Mouse (Mus musculus) embryonic facial prominence, embryonic 14.5 days (tissue): ENCODE results near the gene Srarp. TPM values are rescaled to one million over a fixed set of nuclear protein-coding genes. Genes with fewer than 3 reads are reported as not detected.

Source experiments
- ATAC-seq: fragments of 200-750 bp; cut with Nextera tagmentation; 2 replicates; pipeline ENCODE4 v1.8.0; 2017; ENCODE audit warnings: low read depth, moderate number of reproducible peaks, moderate TSS enrichment
- DNase-seq: peaks from one replicate; pipeline ENCODE4 v3.0.0-alpha.2; 2015; ENCODE audit warnings: low spot score
- H3K27ac ChIP-seq: fragments of 300-500 bp; sonication (generic); replicated peaks from 2 replicates; pipeline ENCODE4 v1.5.1; 2014; ENCODE audit warnings: low read depth, mild to moderate bottlenecking, low read length, moderate library complexity
- H3K27me3 ChIP-seq: fragments of 300-500 bp; sonication (generic); replicated peaks from 2 replicates; pipeline ENCODE4 v1.6.1; 2014; ENCODE audit warnings: low read length; ENCODE audit not compliant: control insufficient read depth, insufficient read depth
- H3K36me3 ChIP-seq: fragments of 300-500 bp; sonication (generic); 2 replicates; pipeline ENCODE4 v1.6.1; 2014; ENCODE audit warnings: low read length, mixed read lengths; ENCODE audit not compliant: control insufficient read depth, insufficient read depth
- H3K4me1 ChIP-seq: fragments of 300-500 bp; sonication (generic); 2 replicates; pipeline ENCODE4 v1.6.1; 2014; ENCODE audit warnings: antibody characterized with exemption, low read length; ENCODE audit not compliant: control insufficient read depth, insufficient read depth
- H3K4me2 ChIP-seq: fragments of 300-500 bp; sonication (generic); 2 replicates; pipeline ENCODE4 v1.6.1; 2014; ENCODE audit warnings: low read depth, mild to moderate bottlenecking, low read length, moderate library complexity, mixed read lengths
- H3K4me3 ChIP-seq: fragments of 300-500 bp; sonication (generic); 2 replicates; pipeline ENCODE4 v1.5.1; 2014; ENCODE audit warnings: low read depth, mild to moderate bottlenecking, low read length
- H3K9ac ChIP-seq: fragments of 300-500 bp; sonication (generic); 2 replicates; pipeline ENCODE4 v1.6.1; 2014; ENCODE audit warnings: low read depth, mild to moderate bottlenecking, low read length, moderate library complexity, mixed read lengths
- H3K9me3 ChIP-seq: fragments of 300-500 bp; sonication (generic); 2 replicates; pipeline ENCODE4 v1.6.1; 2016; ENCODE audit warnings: low read length; ENCODE audit not compliant: control insufficient read depth
- WGBS: fragments of 180-500 bp; shearing (Covaris S2); extraction: QIAGEN DNeasy Blood & Tissue Kit; methylation state at CpG from one replicate; pipeline ENCODE4 v1.1.7; 2014; 5-methylcytosine and 5-hydroxymethylcytosine counted together
- polyA plus RNA-seq: library from polyadenylated mRNA; unstranded; fragments of >200 nt; fragmentation: Nextera tagmentation; extraction: Ambion mirVana; gene quantifications from 2 replicates; pipeline ENCODE4 v1.2.1, GENCODE M21; 2014

Gene Srarp
- polyA plus RNA-seq, 1 experiment from 2014 or later: not detected

DNA sequence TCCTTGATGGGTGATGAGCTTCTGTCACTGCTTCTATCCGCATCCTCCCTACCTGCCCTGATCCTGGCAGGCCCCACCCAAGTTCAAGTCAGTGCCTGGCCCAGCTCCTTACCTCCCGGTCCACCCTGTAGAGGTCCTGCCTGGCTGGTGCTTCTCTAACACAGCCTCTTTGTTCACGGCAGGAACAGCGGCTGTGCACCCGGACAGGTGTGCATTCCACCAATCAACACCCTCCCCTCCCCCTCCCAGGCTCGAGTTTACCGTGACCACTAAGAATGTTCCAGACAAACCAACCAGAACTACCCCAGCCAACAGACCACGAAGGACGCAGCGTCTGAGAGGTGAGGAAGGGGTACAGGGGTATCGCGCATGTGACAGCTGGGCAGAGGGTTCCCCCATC is 37.4 kb downstream of the Srarp start, which contains the start of gene Clcnka:
TSS of gene Clcnka (minus strand) at position 180 of the 400 bp plus-strand sequence.
- H3K9me3 ChIP-seq: no peaks in the 10 kb centered on the region
- no peaks in the 10 kb centered on the region for H3K27me3 ChIP-seq
- WGBS: 43% methylated on average over 12 of the region's 12 CpGs
- DNase-seq: no peak
- no peak within 1 kb of the TSS for H3K27ac ChIP-seq
- H3K9ac ChIP-seq: no peak within 1 kb of the TSS
- H3K36me3 ChIP-seq: no peaks in the 10 kb centered on the region
- no peak within 1 kb of the TSS for H3K4me2 ChIP-seq
- H3K4me1 ChIP-seq: no peaks in the 10 kb centered on the region
- no peak within 1 kb of the TSS for H3K4me3 ChIP-seq
- ATAC-seq: no peak; the same call in 1 of the 2 replicates

GRCm38 (mm10) chr4:141397861-141398260 is 38.0 kb downstream of the Srarp start:
- no peaks in the 10 kb centered on the region for H3K9me3 ChIP-seq
- ATAC-seq: no peak; the same call in 1 of the 2 replicates
- H3K27me3 ChIP-seq: no peaks in the 10 kb centered on the region
- H3K4me3 ChIP-seq: no peak overlapping the region
- no peaks in the 10 kb centered on the region for H3K4me1 ChIP-seq
- 71% methylated on average over 12 of the region's 12 CpGs for WGBS
- no peak overlapping the region for H3K4me2 ChIP-seq
- no peaks in the 10 kb centered on the region for H3K36me3 ChIP-seq
- no peak for DNase-seq
- H3K27ac ChIP-seq: no peak overlapping the region
- no peak overlapping the region for H3K9ac ChIP-seq

DNA sequence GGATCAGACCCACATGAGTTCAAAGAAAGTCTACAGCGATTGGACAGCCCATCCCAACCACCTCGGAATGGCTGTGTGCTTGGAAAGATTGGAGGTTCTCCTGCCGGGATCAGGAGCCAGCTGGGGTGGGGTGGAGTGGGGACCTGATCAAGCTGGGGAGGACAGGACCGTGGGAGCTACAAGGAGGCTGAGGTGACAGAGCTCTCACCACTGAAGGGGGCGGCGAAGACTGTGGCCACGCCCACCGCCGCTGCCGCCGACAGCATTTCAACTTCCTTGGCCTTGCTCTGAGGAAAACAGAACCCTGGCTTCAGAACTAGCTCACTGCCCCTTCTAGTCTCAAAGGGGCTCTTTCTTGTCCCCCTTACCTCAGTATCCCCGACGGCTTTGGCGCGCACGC is 41.2 kb downstream of the Srarp start:
- Histone ChIP-seq H3K9ac (no peak overlapping the region), H3K4me3 (no peak overlapping the region), H3K36me3 (no peaks in the 10 kb centered on the region), H3K27me3 (no peaks in the 10 kb centered on the region), H3K4me1 (no peaks in the 10 kb centered on the region), H3K9me3 (no peaks in the 10 kb centered on the region), H3K4me2 (peak overlapping the region; percentile 20; the same call in 1 of the 2 replicates), H3K27ac (no peak overlapping the region)
- no peak for ATAC-seq
- 11% methylated on average over 5 of the region's 16 CpGs for WGBS
- no peak for DNase-seq

DNA sequence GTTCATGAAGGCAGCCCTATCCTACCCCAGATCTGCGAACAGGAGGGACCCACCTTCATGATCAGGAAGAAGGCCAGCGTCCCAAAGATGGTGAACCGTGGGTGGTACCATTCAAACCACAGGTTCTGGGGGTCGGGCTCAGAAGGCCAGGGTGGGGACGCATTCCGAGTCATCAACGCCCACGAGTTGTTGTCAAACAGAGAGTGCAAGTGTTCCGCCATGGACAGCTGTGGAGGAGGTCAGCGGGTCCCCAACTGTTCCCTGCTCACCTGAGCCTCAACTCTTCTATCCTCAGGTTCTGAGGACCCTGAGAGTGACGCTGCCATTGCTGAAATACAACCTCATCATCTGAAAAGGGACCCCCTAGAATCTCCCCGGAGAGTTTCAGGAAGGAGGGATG is 44.6 kb downstream of the Srarp start:
- H3K27me3 ChIP-seq: no peaks in the 10 kb centered on the region
- WGBS: 82% methylated on average over 12 of the region's 12 CpGs
- H3K4me2 ChIP-seq: no peak overlapping the region
- H3K9ac ChIP-seq: no peak overlapping the region
- H3K36me3 ChIP-seq: no peaks in the 10 kb centered on the region
- no peak overlapping the region for H3K4me3 ChIP-seq
- H3K9me3 ChIP-seq: no peaks in the 10 kb centered on the region
- no peak overlapping the region for H3K27ac ChIP-seq
- H3K4me1 ChIP-seq: no peaks in the 10 kb centered on the region
- DNase-seq (no peak), ATAC-seq (no peak)

GRCm38 (mm10) chr4:141389366-141390150 is 46.3 kb downstream of the Srarp start:
- H3K9ac ChIP-seq: no peak overlapping the region
- no peak for ATAC-seq
- no peaks in the 10 kb centered on the region for H3K9me3 ChIP-seq
- H3K27me3 ChIP-seq: peaks cover 3% of the 10 kb centered on the region
- no peaks in the 10 kb centered on the region for H3K4me1 ChIP-seq
- 72% methylated on average over 18 of the region's 18 CpGs for WGBS
- no peak overlapping the region for H3K27ac ChIP-seq
- no peak overlapping the region for H3K4me2 ChIP-seq
- H3K36me3 ChIP-seq: no peaks in the 10 kb centered on the region
- DNase-seq: no peak
- no peak overlapping the region for H3K4me3 ChIP-seq

DNA sequence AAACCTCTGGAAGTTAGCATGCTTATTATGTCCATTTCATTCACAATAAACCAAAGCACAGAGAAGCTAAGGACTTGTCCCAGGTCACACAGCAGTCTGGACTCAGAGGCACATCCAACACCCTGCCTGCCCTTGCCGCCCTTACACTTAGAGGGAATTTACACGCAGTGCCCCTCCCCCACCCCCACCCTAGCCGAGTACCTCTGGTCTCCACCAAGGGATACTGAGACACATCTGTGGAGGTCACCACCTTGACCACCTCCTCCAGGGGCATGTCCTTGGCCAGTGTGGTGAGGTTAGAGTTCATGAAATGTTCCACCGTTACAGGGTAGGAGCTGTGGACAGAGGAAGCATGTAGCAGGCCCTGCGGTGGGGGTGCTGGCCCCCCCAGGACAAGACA is 48.0 kb downstream of the Srarp start:
- DNase-seq (no peak), ATAC-seq (no peak)
- H3K27me3 ChIP-seq: peaks cover 19% of the 10 kb centered on the region
- H3K4me1 ChIP-seq: no peaks in the 10 kb centered on the region
- no peak overlapping the region for H3K27ac ChIP-seq
- H3K9ac ChIP-seq: no peak overlapping the region
- no peaks in the 10 kb centered on the region for H3K9me3 ChIP-seq
- H3K4me2 ChIP-seq: no peak overlapping the region
- no peak overlapping the region for H3K4me3 ChIP-seq
- H3K36me3 ChIP-seq: no peaks in the 10 kb centered on the region
- WGBS: 46% methylated on average over 5 of the region's 5 CpGs

DNA sequence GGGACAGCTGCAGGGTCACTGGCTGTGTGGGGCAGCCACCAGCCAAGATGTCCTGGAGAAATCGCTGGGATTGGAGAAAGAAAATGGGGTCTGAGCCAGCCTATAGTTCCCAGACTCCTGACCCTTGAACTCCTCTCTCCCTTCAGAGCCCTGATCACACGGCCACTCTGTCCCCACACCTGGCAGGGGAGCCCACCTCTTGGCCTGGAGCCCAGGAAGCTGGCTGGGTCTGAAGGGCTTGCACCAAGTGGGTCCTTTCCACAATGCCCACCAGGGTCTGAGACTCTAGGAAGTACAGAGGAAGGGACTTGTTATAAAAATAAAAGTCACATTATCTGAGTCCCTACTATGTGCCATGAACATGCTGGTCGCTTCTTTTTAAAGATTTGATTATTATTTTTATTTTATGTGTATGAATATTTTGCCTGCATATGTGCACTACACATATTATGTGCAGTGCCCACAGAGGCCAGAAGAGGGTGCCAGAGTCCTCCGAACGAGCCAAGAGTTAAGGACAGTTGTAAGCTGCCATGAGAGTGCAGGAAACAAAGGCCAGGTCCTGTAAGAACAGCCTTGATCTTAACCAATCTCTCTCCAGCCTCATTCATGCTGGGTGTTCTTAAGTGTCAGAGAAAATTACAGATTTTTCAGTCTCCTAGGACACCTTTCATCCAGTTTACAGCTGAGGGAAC is 48.7 kb downstream of the Srarp start:
- H3K4me3 ChIP-seq: no peak overlapping the region
- 0 out of 2 replicates have a peak, but pooled peaks cover 4% of the 10 kb centered on the region for H3K4me1 ChIP-seq
- H3K9ac ChIP-seq: no peak overlapping the region
- peak; percentile 31; the same call in 1 of the 2 replicates for ATAC-seq
- H3K36me3 ChIP-seq: no peaks in the 10 kb centered on the region
- DNase-seq: peak; percentile 82
- no peak overlapping the region for H3K27ac ChIP-seq
- H3K9me3 ChIP-seq: no peaks in the 10 kb centered on the region
- WGBS: 17% methylated on average over 5 of the region's 5 CpGs
- no peak overlapping the region for H3K4me2 ChIP-seq
- peaks cover 22% of the 10 kb centered on the region for H3K27me3 ChIP-seq

DNA sequence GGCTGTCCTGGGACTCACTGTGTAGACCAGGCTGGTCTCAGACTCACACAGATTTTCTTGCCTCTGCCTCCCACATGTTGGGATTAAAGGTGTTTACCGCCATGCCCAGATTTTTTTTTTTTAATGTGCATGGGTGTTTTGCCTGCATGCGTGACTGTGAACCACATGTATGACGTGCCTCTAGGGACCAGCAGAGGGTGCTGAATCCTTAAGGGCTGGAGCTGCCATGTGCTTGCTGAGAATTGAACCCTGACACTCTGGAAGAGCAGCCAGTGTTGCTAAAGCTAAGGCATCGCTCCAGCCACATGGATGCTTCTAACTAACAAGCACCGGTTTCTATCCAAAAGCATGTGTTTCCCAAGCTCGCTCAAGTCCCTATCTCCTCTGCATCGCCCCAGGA is 49.8 kb downstream of the Srarp start:
- H3K27ac ChIP-seq: no peak overlapping the region
- no peak overlapping the region for H3K4me3 ChIP-seq
- no peaks in the 10 kb centered on the region for H3K9me3 ChIP-seq
- H3K36me3 ChIP-seq: no peaks in the 10 kb centered on the region
- no peak overlapping the region for H3K9ac ChIP-seq
- H3K4me1 ChIP-seq: 0 out of 2 replicates have a peak, but pooled peaks cover 6% of the 10 kb centered on the region
- H3K27me3 ChIP-seq: peaks cover 24% of the 10 kb centered on the region
- no peak overlapping the region for H3K4me2 ChIP-seq
- 69% methylated on average over 7 of the region's 7 CpGs for whole genome bisulfite sequencing
- ATAC-seq: no peak
- no peak for DNase-seq
